Mouse (Mus musculus) right cerebral cortex, postnatal 25 days (tissue): ENCODE data around the gene Fam207a.

Experiments
- DNase-seq: peaks from one replicate; pipeline ENCODE4 v3.0.0; 2022

Gene Fam207a

DNA sequence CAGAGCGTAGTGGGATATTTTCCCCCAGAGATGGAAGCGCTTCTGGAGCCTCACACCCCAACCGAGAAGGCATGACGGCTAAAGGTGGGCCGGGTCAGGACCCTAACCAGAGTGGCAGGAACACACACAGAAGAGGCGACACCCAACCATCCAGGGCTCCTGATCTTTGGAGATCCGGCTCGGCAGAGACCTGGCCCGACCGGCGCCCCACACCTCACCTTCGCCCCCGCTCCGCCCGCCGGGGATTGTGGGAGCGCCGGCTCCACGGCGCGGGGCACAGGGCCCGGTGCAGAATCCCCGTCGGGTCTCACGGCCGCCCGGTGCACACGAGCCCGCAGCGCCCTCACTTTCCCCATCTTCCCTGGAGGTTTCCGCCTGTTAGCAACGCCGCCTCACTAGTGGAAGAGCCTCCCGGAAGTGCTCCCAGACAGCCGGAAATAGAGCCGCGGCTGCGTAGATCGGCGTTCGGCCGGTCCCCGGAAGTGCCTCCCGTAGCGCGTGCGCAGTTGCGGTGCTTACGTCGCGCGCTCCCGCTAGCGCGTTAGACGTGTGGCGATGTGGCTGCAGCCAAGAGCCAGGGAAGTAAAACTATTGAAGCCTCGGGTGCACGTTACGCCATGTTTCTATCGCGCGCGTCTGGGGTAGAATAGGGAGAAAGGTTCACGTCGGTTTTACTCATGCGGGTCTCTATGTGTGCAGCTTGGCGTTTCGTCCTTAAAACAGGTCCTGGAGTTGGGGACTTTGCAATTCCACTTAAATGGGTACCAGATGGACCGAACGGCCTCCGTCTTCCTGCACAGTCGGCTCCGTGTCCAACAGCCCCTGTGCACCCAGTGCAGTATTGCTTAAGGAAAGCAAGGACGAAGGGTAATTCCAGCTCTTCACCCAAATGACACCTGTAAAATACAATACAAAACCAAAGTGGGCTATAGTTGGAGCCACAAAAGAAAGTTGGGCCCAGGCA is at the start of gene Fam207a:
Gene Fam207a (minus strand): TSS at position 401 of the 964 bp plus-strand sequence.
- DNase-seq, result peak; percentile 94

DNA sequence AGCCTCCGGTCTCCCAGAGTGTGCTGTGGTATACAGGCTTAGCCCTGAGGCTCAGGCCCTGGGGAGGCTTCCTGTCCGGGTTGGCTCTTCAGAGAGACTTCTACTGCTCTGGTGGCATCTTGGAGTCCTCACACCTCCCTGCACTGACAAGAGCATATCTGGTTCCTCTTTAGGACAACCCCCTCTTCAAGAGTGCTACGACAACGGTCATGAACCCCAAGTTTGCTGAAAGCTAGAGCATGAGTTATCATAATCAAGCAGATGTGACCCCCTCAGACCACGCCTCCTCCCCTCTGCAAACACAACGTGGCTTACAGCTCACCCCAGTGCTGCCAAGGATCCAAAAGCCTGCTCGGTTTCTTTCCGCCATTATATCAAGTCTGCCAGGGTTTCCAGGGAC is 49.4 kb upstream of the Fam207a start:
- no peak for DNase-seq

DNA sequence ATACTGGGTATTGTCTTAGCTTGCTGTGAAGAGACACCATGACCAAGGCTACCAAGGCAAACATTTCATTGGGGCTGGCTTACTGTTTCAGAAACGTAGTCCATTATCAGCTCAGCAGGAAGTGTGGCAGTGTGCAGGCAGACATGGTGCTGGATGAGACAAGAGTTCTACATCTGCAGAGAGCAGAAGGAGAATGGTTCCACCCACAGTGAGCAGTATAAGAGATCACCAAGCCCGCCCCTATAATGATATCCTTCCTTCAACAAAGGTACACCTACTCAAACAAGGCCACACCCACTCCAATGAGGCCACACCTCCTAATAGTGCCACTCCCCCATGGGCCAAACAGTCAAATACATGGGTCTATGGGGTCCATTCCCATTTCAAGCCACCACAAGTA is 45.9 kb upstream of the Fam207a start:
- no peak for DNase-seq

DNA sequence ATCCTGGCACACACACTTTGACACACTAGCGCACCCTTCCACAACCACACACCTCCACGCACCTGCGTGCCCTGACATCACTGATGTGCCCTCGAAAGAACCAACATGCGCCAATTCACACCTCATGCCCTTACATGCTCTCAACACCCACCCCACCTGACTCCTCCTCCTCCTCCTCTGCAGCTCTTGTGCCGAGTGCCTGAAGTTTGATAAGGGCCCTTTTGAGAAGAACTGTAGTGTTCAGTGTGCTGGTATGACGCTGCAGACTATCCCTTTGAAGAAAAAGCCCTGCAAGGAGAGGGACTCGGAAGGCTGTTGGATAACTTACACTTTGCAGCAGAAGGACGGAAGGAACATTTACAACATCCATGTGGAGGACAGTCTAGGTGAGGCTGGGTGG is 45.2 kb upstream of the Fam207a start:
- no peak for DNase-seq

DNA sequence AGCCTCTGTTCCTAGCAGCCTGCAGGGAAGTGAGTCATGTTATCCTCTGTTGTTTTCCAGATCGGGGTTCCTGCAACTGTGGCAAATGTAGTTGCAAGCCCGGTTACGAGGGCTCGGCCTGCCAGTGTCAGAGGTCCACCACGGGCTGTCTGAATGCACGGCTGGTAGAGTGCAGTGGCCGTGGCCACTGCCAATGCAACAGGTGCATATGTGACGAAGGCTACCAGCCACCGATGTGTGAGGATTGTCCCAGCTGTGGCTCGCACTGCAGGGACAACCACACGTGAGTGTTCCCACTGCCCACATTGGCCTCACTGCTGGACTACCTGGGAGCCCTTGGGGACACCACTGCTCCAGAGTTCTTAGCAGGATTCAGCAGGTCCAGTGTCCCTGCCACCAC is 44.5 kb upstream of the Fam207a start:
- DNase-seq, result no peak

DNA sequence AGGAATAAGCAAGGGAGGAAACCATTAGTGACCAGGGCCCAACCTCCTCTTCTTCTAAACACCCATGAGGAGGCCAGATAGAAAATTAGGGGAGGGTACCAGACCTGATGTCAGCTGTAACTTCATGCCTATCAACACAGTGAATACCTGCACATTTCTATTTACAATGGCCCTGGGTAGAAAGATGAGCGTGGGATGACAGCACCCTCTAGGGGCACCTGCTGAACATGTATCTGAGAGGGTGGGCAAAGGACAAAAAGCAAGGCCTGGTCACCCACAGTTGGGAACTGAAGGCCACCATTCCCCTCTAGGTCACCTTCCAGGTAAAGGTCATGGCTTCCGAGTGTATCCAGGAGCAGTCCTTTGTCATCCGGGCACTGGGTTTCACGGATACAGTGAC is 42.1 kb upstream of the Fam207a start:
- no peak for DNase-seq

DNA sequence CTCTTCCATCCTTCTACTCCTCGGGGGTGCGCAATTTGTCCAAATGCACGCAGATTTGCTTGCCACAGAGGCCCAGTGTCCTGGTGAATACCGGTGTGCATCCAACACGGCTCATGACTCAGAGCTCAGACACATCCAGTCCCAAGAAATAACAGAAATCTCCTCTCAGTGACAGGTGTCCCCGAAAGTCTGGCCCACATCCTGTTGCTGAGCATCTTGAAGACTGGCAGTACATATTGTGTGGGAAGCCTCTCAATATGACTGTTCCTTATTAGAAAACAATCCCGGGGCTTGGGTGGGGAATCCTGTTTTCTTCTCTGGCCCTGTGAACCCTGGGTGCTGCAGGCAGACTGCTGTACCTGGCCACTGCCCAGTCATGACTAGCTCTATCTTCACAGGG is 41.0 kb upstream of the Fam207a start:
- no peak for DNase-seq

DNA sequence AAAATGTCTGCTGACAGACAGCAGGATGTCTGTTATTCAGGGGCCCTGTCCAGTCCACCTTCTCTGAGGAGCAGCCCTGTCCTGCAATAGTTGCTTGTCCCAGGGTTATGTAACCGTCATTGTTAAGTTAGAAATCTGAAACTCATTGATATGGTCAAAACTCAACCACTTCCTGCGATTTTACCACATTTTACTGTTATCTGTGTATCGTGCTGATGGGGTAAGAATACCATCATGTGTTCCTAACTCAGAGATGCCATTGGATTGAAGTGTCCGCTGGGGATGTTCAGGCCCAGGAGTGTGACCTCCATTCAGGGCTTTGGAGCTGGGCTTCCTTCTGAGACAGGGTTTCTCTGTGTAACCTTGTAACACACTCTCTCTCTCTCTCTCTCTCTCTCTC is 39.3 kb upstream of the Fam207a start:
- DNase-seq, result no peak

DNA sequence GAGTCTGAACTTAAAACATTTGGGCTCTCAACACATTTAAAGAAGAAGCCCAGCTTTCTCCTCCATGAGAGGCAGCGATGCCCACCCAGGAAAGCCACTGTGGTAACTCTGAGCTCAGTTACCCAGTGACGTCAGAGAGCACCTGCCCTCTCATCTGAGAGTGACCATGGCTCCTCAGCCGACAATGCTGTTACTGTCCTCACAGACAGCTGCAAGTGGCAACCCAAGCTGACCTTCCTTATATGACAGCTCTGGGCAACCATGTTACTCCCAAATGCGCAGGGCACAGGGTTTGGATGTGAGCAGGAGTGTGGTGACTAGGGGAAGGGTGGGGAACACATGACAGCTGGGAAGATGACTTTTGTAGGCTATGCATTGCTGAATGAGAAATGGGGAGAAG is 37.7 kb upstream of the Fam207a start:
- DNase-seq, result no peak

DNA sequence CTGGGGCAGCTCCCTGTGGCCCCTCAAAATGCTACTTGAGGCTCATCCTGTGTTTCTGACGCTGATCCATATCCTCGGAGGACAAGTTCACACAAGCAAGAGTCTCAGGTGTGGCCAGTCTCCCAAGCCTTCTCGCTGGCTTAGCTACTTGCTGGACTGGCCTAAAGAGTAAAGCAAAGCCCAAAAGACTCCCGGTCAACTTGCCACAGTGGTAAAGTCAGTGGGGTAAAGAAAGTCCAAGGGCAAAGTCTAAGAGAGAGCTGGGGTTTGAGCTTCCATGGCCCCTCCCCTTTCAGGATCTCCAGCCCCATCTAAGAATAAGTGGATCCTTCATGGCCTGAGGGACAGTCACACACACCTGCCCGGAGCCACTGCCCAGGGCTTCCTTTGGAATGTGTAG is 36.6 kb upstream of the Fam207a start:
- DNase-seq, result no peak

DNA sequence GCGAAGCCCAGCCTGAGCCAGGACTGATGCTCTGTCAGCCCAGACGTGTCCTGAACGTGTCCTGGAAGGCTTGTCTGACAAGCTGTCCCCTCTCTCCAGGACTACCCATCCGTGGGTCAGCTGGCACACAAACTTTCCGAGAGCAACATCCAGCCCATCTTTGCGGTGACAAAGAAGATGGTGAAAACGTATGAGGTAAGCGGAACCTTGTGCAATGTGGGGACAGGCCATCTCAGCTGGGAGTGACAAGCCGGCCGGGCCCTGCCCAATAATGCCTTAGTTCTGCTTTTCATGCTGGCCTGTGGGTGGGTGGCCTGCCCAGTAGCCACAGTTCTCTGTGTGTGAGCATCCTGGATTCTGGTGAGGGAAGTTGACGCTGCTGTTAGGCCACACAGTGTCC is 35.3 kb upstream of the Fam207a start:
- no peak for DNase-seq

DNA sequence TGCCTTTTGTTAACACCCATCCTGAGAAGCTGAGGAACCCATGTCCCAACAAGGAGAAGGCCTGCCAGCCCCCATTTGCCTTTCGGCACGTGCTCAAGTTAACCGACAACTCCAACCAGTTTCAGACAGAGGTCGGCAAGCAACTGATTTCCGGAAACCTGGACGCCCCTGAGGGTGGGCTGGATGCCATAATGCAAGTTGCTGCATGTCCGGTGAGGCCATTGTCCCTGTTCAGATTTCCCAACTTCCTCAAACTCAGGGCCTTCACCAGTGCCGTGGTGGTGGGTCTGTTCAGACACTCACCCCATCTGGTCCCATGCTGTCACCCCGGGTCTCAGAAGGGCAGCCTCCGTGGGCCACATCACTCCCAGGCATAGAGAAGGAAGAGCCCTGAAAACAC is 33.0 kb upstream of the Fam207a start:
- no peak for DNase-seq

DNA sequence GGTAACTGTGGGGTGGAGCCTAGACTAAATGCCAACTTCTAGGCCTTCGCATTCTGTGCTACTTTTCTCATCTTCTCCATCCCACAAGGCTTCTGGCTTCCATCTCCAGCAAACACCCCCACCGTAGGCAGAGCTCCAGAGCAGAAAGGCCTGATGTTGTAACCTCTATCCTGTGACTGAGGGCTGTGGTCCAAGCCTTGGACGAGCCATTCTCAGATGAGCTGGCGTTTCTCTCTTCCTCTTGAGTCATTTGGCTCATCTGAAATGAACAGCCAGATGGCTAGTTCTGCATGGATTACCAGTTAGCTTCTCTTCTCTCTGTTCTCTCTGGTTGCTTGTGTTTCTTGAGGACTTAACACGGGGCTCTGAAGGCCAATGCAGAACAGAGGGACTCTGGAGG is 29.3 kb upstream of the Fam207a start:
- DNase-seq, result peak; percentile 73

DNA sequence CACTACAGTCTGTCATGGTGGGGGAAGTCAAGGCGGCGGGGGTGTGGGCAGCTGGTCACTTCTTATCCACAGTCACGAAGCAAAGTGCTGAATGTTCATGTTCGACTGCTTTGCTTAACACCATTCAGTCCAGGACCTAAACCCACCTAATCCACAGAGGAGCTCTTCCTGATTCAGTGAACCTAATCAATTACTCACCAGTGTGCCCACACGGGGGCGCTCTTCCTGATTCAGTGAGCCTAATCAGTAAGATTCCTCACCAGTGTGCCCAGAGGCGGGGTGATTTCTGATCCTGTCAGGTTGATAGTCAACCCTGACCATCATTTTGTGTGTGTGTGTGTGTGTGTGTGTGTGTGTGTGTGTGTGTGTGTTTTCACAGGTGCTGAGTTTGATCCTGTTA is 27.6 kb upstream of the Fam207a start:
- DNase-seq, result no peak

DNA sequence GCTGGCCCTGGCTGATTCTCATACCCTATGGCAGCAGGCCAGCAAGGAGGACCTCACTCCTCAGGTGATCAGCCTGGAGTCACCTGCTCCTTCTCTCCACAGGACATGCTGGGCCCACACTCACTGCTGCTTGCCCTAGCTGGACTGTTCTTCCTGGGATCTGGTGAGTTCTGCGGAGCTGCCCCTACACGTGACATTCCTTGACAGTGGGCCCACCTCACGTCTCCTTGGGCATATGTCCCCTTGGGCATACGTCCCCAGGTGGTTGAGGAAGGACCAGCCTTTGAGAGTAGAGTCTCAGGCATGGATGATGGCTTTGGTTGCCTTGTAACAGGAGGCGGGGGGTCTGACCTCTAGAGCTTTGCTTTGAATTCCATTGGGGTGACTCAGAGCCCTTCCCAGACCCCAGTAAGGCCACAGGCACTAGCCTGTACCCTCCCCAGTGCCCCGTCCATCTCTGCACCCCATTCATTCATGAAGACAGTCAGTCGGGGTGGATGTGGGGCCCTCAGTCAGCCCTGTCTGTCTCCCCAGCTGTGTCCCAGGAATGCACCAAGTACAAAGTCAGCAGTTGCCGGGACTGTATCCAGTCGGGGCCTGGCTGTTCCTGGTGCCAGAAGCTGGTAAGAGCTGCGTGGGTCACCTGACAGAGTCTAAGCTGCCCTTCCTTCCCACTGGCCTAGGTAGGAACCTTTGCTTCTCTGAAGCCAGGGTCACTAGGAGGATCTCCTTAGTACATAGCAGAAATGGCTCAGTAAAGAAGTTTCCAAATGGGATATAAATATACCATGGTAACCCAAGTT is 26.5 kb upstream of the Fam207a start:
- DNase-seq, result no peak

DNA sequence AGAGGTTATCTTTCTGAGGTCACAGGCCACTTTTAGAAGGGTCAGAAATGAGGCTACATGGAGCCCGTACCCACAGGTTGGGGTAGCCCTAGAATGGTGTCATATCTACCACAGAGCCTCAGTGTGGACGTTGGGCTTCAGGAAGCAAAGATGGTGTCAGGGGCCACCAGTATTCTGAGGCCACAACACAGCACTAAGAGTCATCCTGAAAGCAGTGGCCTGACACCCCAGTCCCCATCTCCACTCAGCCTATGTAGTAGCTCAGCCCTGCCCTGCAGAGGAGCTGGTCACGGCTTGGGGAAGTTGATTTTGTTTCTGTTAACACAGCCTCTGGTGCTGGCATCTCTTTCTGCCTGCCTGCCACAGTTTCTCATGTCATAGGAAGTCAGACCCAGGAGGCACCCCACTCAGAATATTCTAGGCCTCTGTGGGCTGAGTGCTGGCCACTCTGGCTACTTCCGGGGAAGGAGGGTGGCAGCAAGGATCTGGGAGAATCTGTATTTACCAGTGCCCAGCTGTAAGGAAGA is 25.1 kb upstream of the Fam207a start:
- no peak for DNase-seq

DNA sequence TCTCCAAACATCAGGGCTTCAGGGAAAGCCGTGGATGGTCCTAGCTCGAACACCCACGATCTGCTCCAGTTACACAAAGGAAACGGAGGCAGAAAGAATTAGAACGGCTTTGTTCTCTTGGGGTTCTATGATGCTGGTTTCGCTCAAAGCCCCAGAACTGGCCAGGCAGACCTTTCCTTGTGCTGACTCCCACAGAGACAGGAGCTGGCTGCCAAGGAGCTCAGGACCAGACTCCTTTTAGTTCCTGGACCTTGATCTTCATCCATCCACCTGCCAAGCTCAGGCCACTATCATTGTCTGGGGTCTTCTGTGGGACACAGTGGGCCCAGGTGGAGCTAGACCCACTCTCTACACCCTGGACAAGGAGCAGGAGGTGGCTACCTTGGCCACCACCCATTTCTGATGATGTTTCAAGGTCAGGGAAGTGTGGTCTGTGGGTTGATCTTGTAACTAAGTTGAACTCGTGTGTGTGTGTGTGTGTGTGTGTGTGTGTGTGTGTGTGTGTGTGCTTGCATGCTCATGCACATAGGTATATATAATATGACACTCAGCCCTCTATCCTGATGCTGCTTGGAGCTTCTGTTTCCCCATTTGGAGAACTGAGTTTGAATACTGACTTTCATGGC is 23.8 kb upstream of the Fam207a start:
- DNase-seq, result no peak

DNA sequence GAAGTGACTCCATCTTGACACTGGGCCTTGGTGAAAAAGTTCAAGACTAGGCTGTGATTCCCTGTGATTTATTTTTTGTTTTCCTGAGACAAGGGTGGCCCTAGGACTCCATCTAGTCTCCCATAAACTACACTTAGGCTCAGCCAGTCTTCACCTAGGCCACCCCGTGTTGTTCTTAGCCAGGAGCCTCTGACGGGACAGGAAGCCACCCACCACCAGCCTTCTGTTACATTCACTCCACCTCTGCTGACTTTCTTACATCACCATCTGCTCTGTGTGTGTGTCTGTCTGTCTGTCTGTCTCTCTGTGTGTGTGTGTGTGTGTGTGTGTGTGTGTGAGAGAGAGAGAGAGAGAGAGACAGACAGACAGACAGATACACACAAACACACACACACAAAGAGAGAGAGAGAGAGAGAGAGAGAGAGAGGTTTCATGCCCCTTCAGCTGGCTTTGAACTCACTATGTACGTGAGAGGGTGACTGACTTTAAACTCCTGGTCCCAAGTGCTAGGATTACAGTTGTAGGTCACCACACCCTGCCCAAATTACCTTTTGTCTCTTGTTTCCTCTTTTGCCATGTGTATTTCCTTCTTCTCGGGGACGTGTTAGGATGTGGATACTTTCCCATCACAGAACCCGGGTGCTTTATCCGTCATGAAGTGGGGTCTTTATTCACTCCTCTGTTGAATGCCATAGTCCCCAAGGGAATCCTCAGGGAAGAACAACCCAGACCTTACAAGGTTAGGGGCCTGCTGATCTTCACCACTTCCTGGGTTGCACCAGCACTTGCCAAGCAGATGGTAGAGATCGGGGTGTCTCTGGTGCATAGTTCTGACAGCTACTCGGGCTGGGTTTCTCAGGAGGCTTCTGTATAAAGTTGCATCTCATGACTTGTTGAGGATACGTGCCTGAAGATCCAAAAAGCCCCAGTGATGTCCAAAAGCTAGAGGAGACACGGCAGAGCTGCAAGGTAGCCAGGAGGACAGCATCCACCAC is 21.9 kb upstream of the Fam207a start:
- no peak for DNase-seq

DNA sequence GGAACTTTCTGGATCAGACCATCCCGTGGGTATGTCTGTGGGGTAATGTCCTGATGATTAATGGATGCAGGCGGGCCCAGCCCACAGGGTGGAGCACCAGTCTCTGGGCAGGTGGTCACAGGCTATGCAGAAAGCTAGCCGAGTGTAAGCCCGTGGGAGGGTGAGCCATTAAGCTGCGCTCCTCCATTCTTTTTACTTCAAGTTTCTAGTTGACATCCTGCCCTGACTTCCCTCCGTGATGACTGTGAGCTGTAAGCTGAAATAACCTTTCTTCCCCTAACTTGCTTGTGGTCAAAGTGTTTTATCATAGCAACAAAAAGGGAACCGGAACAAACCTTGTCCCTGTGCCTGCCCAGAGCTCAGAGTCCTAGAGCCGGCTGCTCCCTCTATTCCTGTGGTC is 21.1 kb upstream of the Fam207a start:
- no peak for DNase-seq

DNA sequence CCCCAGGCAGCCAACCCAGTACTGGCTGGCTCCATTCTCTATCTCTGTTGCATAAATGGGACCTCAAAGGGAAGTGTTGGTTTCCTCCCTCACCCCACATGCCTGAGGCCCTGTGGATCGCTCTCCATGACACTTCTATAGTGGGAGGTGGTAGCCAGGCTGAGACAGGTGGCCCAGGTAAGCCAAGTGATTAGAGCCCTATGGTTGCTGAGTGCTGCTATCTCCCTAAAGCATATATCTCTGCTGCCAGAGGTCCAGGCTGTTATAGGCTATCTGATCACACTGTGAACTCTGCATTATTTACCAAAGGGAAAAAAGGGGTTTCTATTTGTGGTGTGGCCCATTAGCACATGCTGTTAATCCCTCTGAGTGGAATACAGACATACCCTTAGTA is 16.4 kb upstream of the Fam207a start:
- no peak for DNase-seq

DNA sequence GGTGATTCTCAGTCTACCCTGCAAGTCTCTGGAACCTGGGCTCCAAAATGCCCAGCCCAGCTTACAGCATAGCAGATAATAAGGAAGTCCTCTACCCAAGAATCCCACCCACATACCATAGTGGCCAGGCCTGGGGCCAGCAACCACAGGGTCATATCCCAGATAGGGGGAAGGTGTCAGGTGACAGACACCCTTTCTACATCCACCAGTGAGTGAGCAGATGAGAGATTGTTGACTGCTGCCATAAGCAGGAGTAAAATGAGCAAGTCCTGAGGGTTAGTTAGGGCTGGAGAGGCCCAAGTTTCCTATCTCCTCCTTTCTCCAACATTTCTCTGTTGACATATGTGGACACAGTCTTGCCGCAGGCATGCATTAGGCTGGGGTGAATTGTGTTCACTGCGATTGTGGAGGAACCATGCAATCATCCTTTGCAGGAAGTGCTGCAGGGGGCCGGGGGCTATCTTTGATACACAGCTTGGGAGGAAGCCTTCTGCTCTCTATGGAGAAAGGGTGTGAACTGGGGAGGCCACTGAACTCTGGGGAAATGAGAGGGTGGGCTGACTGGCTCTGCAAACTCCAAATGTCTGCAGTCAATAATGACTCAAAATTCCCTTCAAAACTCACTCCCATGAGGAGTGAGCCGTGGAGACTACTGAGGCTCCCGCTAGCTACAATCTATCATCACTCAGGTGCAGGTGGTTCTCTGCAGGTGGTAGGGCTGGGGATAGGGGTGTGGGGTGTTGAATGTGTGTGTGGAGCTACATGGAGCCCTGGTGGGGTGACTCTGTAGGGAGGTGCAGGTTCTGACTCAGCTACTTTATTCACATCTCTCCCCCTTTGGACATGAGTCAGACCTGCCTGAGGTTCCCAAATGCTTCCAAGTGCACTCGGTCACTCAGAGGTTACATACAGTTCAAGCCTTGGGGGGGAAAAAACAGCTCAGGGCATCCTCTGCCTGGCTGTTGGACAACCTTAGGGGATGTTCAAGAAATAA is 15.7 kb upstream of the Fam207a start:
- no peak for DNase-seq
